10 mouse cellular contexts compared by ENCODE assay signal in genomic region chr17:71290486-71291410, GRCm38 (mm10). TPM values are rescaled to one million over a fixed set of nuclear protein-coding genes. Genes with fewer than 3 reads are reported as not detected.
DNase-seq lines count a peak whose midpoint lies in the region; ATAC-seq lines count a peak whose summit lies in the region.
"Had no signal": no experiment of that assay in that cellular context is flagged by ENCODE, and none has a peak within 500 bp of the region (broad histone marks: within the 10 kb centered on the region; RNA-seq: fewer than 3 reads in every experiment).

No protein-coding gene starts in this region.

- H3K36me3 ChIP-seq in heart, embryonic 16.5 days (ENCODE audit: control insufficient read depth, insufficient read depth) = no peaks in the 10 kb centered on the region
- H3K36me3 ChIP-seq in liver, embryonic 15.5 days (replicated peaks) = no peaks in the 10 kb centered on the region

- peak overlapping the region; percentile 15 for H3K4me2 ChIP-seq in heart, embryonic 16.5 days (ENCODE audit: low read depth, low read length)
- peak overlapping the region; percentile 49 for H3K4me2 ChIP-seq in liver, embryonic 15.5 days

- H3K27me3 ChIP-seq in heart, embryonic 16.5 days (ENCODE audit: control insufficient read depth, insufficient read depth, low read length) = no peaks in the 10 kb centered on the region
- no peaks in the 10 kb centered on the region for H3K27me3 ChIP-seq in liver, embryonic 15.5 days
- H3K27me3 ChIP-seq: CH12.LX had no signal

- H3K27ac ChIP-seq in heart, embryonic 16.5 days (ENCODE audit: low read length) = peak overlapping the region; percentile 68
- peak overlapping the region; percentile 90 for H3K27ac ChIP-seq in liver, embryonic 15.5 days (replicated peaks)

- no peak for DNase-seq in heart, postnatal 14 days
- DNase-seq in MEL-GATA-1-ER (ENCODE audit: extremely low read depth, low read depth) = peak; percentile 87
- DNase-seq in c-Kit-positive CD71-positive TER-119-positive erythroid progenitor cells, embryonic 14.5 days (ENCODE audit: low spot score) = peak; percentile 77
- no peak for DNase-seq in thymus, postnatal 0 days (ENCODE audit: low spot score)
- DNase-seq in adrenal gland, postnatal 25 days = no peak
- DNase-seq: cerebellum, adult 9-10 months; forebrain, postnatal 0 days had no signal

- no peak overlapping the region for H3K9ac ChIP-seq in heart, embryonic 16.5 days (ENCODE audit: low read length)
- H3K9ac ChIP-seq in liver, embryonic 15.5 days = peak overlapping the region; percentile 43; the same call in 1 of the 2 replicates
- H3K9ac ChIP-seq: forebrain, postnatal 0 days had no signal

- H3K9me3 ChIP-seq in heart, embryonic 16.5 days (replicated peaks; ENCODE audit: control insufficient read depth, low read length) = no peaks in the 10 kb centered on the region
- H3K9me3 ChIP-seq in liver, embryonic 15.5 days (replicated peaks) = no peaks in the 10 kb centered on the region

- 38% methylated on average over 7 of the region's 7 CpGs for WGBS in heart, embryonic 16.5 days
- WGBS in liver, embryonic 15.5 days (ENCODE audit: insufficient replicate concordance) = 29% methylated on average over 7 of the region's 7 CpGs

- no peak; the same call in 1 of the 2 replicates for ATAC-seq in heart, embryonic 16.5 days (replicated peaks; ENCODE audit: extremely low read depth, insufficient read depth, low FRiP score)
- ATAC-seq in liver, embryonic 15.5 days (ENCODE audit: insufficient read depth) = peak; percentile 89
- ATAC-seq: forebrain, postnatal 0 days had no signal

- no peak overlapping the region for H3K4me3 ChIP-seq in heart, embryonic 16.5 days (ENCODE audit: low read length)
- no peak overlapping the region for H3K4me3 ChIP-seq in liver, embryonic 15.5 days (replicated peaks)

- peaks cover 57% of the 10 kb centered on the region for H3K4me1 ChIP-seq in heart, embryonic 16.5 days (ENCODE audit: control insufficient read depth, insufficient read depth, low read length)
- H3K4me1 ChIP-seq in liver, embryonic 15.5 days (replicated peaks) = peaks cover 98% of the 10 kb centered on the region

- intact Hi-C loops in heart, postnatal 14 days (cut with DNase I) = no loop called here

RNA-seq across cellular contexts. Expression of gene Emilin2, which starts 21.0 kb away (rescaled TPM):
- 35.5 and 38.7 TPM in 2 replicates for polyA plus RNA-seq in heart, embryonic 16.5 days (2015; fragmentation: Nextera tagmentation; extraction: Ambion mirVana)
- total RNA-seq in heart, postnatal 14 days (2021) = 100 to 1,000 TPM; 107 to 118 TPM
- 23.9 and 29.7 TPM in 2 replicates for polyA plus RNA-seq in liver, embryonic 15.5 days (2015; fragmentation: Nextera tagmentation; extraction: Ambion mirVana)
- polyA plus RNA-seq in thymus, postnatal 0 days (2015; fragmentation: Nextera tagmentation; extraction: Ambion mirVana) = 3.2 TPM in 2 replicates
- total RNA-seq in adrenal gland, postnatal 25 days (2021) = 4.4 and 5.2 TPM in 2 replicates

Comparison
In these comparisons a context has a peak if more than half of its experiments do, and no peak if none do; other contexts are left out.
1. DNase-seq: peak in MEL-GATA-1-ER (single experiment) and c-Kit-positive CD71-positive TER-119-positive erythroid progenitor cells, embryonic 14.5 days (single experiment); none in heart, postnatal 14 days (0 of 2), thymus, postnatal 0 days (single experiment) and adrenal gland, postnatal 25 days (single experiment).